Mouse (Mus musculus) heart, postnatal 0 days (tissue): Measurements from ENCODE around the gene Elfn2. TPM values are rescaled to one million over a fixed set of nuclear protein-coding genes. Genes with fewer than 3 reads are reported as not detected.

Experiments used
- ATAC-seq: fragments of 200-750 bp; cut with Nextera tagmentation; 2 replicates; pipeline ENCODE4 v1.8.0; 2017; ENCODE audit warnings: low read depth, moderate number of reproducible peaks, moderate library complexity; ENCODE audit not compliant: insufficient read depth
- DNase-seq: peaks from one replicate; pipeline ENCODE4 v3.0.0-alpha.2; 2016; ENCODE audit warnings: low spot score
- H3K27ac ChIP-seq: fragments of 300-500 bp; sonication (generic); 2 replicates; pipeline ENCODE4 v1.5.1; 2014; ENCODE audit warnings: low read depth, mild to moderate bottlenecking
- H3K27me3 ChIP-seq: fragments of 300-500 bp; sonication (generic); 2 replicates; pipeline ENCODE4 v1.6.1; 2014; ENCODE audit warnings: low read length, mixed read lengths; ENCODE audit not compliant: control insufficient read depth, insufficient read depth
- H3K36me3 ChIP-seq: fragments of 300-500 bp; sonication (generic); replicated peaks from 2 replicates; pipeline ENCODE4 v1.6.1; 2014; ENCODE audit warnings: low read length, mixed read lengths; ENCODE audit not compliant: control insufficient read depth, insufficient read depth
- H3K4me1 ChIP-seq: fragments of 300-500 bp; sonication (generic); 2 replicates; pipeline ENCODE4 v1.6.1; 2014; ENCODE audit warnings: antibody characterized with exemption; ENCODE audit not compliant: control insufficient read depth, insufficient read depth
- H3K4me2 ChIP-seq: fragments of 300-500 bp; sonication (generic); 2 replicates; pipeline ENCODE4 v1.6.1; 2014; ENCODE audit warnings: low read depth, mild to moderate bottlenecking, low read length, moderate library complexity
- H3K4me3 ChIP-seq: fragments of 300-500 bp; sonication (generic); 2 replicates; pipeline ENCODE4 v1.5.1; 2014; ENCODE audit warnings: low read depth, low read length
- H3K9ac ChIP-seq: fragments of 300-500 bp; sonication (generic); replicated peaks from 2 replicates; pipeline ENCODE4 v1.6.1; 2014; ENCODE audit warnings: low read depth, low read length, mixed read lengths
- H3K9me3 ChIP-seq: fragments of 300-500 bp; sonication (generic); replicated peaks from 2 replicates; pipeline ENCODE4 v1.6.1; 2016; ENCODE audit warnings: low read length; ENCODE audit not compliant: control insufficient read depth
- CTCF ChIP-seq: IDR thresholded peaks from 2 replicates; pipeline ENCODE4 v1.5.1; 2016; ENCODE audit warnings: antibody characterized with exemption, control low read depth, low read depth
- EP300 ChIP-seq: IDR thresholded peaks from 2 replicates; pipeline ENCODE4 v1.6.1; 2016; ENCODE audit warnings: antibody characterized with exemption, low read depth
- WGBS: fragments of 180-500 bp; shearing (Covaris S2); extraction: QIAGEN DNeasy Blood & Tissue Kit; methylation state at CpG from one replicate; pipeline ENCODE4 v1.1.7; 2014; 5-methylcytosine and 5-hydroxymethylcytosine counted together
- polyA plus RNA-seq: library from polyadenylated mRNA; unstranded; fragments of >200 nt; fragmentation: Nextera tagmentation; extraction: Ambion mirVana; gene quantifications from 2 replicates; pipeline ENCODE4 v1.2.1, GENCODE M21; 2015
- total RNA-seq: library from RNA; depleted of rRNA; stranded (reverse); fragments of >200 nt; gene quantifications from 2 replicates; pipeline ENCODE4 v1.2.3, GENCODE M21; 2014; ENCODE audit warnings: low replicate concordance

Elfn2 gene
- total and polyA plus RNA-seq, 2 experiments from 2014 or later, result 0.11 to 0.19 TPM

DNA sequence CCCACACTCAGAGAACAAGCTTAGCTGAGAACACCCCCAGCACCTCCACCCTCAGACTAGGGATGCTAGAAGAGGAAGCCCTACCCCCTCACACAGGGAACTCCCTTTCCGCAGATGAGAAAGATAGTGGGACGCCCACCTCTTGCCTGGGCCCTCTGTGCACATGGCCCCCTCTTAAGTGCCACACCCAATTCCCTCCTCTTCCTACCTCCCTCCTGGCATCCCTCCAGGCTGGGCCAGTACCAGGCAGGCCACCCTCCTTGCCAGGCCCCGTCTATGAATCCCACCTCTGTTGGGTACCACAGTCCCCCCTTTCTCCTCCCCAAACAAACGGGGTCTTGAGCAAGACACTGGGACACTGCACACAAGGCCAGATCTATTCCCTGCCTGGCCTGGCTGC is 13.7 kb downstream of the Elfn2 start:
- H3K4me3 ChIP-seq, result no peak overlapping the region
- DNase-seq (no peak), ATAC-seq (no peak)
- no peaks in the 10 kb centered on the region for H3K9me3 ChIP-seq
- no peaks in the 10 kb centered on the region for H3K36me3 ChIP-seq
- H3K9ac ChIP-seq, result no peak overlapping the region
- TF ChIP-seq CTCF (no peak), EP300 (no peak)
- peaks cover 2% of the 10 kb centered on the region; the same call in 1 of the 2 replicates for H3K27me3 ChIP-seq
- no peak overlapping the region for H3K4me2 ChIP-seq
- 0 out of 2 replicates have a peak, but pooled peaks cover 3% of the 10 kb centered on the region for H3K4me1 ChIP-seq
- WGBS, result 54% methylated on average over 4 of the region's 4 CpGs
- H3K27ac ChIP-seq, result no peak overlapping the region

DNA sequence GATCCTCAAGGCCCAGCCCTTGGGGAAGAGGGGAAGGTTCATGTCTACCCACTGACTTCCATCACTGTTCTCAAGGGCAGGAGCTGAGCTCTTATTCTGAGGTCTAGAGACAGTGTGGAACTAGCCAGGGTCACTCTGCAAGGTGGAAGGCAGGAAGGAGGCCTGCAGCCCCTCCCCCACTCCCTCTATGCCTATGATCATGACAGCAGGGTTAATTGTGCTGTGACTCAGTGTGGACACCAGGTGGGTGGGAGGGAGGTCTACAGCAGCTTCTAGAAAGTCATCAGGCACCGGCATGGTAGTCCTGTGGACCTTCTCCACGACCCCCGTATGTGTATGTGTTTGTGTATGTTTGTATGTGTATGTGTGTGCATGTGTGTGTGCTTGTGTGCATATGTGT is 14.6 kb downstream of the Elfn2 start:
- H3K27me3 ChIP-seq, result peaks cover 1% of the 10 kb centered on the region; the same call in 1 of the 2 replicates
- H3K36me3 ChIP-seq, result no peaks in the 10 kb centered on the region
- 0 out of 2 replicates have a peak, but pooled peaks cover 3% of the 10 kb centered on the region for H3K4me1 ChIP-seq
- ATAC-seq (no peak), DNase-seq (no peak)
- no peaks in the 10 kb centered on the region for H3K9me3 ChIP-seq
- no peak overlapping the region for H3K4me2 ChIP-seq
- TF ChIP-seq CTCF (no peak), EP300 (no peak)
- 80% methylated on average over 3 of the region's 3 CpGs for WGBS
- no peak overlapping the region for H3K4me3 ChIP-seq
- H3K9ac ChIP-seq, result no peak overlapping the region
- no peak overlapping the region for H3K27ac ChIP-seq

DNA sequence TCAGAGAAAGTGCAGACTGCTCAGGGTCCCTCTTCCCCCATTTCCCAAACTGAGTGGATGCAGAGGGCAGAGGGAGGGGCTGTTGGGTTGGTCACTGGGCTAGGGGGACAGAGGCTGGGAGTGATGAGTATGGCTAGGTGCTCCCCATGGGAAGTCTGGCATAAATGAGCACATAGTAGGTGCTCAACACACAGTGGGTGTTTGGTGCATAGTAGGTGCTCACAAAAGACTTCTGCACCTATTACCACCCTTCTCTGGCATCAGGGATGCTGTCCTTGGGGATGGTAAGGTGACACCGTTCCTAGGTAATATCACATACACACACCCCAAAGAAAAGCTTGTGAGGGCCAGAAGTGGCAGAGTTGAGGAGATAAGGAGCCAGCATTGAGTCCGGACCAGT is 18.2 kb downstream of the Elfn2 start:
- 45% methylated on average over 2 of the region's 2 CpGs for WGBS
- no peak overlapping the region for H3K9ac ChIP-seq
- no peak overlapping the region for H3K4me2 ChIP-seq
- no peak for DNase-seq
- H3K9me3 ChIP-seq, result no peaks in the 10 kb centered on the region
- no peaks in the 10 kb centered on the region for H3K36me3 ChIP-seq
- no peak overlapping the region for H3K27ac ChIP-seq
- TF ChIP-seq EP300 (no peak), CTCF (no peak)
- no peak overlapping the region for H3K4me3 ChIP-seq
- no peak for ATAC-seq
- peaks cover 17% of the 10 kb centered on the region; the same call in 1 of the 2 replicates for H3K27me3 ChIP-seq
- H3K4me1 ChIP-seq, result no peaks in the 10 kb centered on the region

DNA sequence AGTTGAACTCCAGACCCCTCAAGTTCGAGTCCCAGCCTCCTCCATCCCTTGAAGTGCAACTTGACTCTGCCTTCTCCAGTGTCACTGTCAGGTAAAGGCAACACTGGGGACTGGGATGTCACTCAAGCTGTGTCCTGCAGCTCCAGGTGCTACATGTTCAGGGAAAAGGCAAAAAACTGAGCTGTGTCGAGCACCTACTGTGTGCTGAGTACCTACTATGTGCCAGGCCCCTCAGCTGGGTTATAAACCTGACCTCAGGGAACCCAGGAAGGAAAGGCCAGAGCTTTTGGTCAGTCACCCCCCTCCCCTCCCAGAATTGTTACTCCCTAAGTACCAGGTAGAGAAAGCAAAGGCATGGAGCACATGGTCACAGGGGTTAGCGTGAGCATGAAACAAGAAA is 19.1 kb downstream of the Elfn2 start:
- peaks cover 17% of the 10 kb centered on the region; the same call in 1 of the 2 replicates for H3K27me3 ChIP-seq

DNA sequence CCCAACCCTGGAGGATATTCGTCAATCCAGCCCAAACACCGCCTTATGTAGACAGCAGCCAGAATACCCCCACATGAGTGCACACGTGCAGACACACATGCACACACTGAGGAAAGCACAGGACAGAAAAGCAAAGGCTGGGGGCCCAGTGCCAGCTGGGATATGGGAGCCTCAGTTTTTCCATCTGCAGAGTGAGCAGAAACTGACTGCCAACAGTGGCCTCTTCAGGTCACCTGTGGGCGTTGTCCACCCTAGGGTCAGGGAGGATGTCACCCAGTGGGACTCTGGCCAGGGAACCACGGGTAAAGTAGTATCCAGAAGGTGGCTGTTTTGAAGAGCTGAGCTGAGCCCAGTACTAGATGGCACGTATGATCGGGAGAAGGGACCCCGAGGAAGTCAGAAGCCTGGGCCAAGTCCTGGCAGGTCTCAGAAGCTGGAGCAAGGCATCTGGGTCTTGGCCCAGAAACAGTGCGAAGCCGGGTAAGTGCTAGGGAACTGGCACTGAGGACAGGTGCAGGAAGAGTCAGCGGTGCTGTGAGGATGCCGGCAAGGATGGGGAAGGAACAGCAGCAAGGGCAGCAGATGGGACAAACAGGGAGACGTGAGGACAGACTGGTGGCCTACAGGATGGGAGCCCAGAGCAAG is 20.0 kb downstream of the Elfn2 start:
- H3K27ac ChIP-seq, result no peak overlapping the region
- no peak overlapping the region for H3K4me3 ChIP-seq
- H3K36me3 ChIP-seq, result no peaks in the 10 kb centered on the region
- no peaks in the 10 kb centered on the region for H3K4me1 ChIP-seq
- no peak for TF ChIP-seq EP300
- no peak for TF ChIP-seq CTCF
- peaks cover 17% of the 10 kb centered on the region; the same call in 1 of the 2 replicates for H3K27me3 ChIP-seq
- H3K9me3 ChIP-seq, result no peaks in the 10 kb centered on the region
- no peak for ATAC-seq
- no peak for DNase-seq
- no peak overlapping the region for H3K9ac ChIP-seq
- H3K4me2 ChIP-seq, result no peak overlapping the region
- 74% methylated on average over 13 of the region's 13 CpGs for WGBS

More for the DNA sequence above, 19.1 kb downstream of the Elfn2 start:
- 65% methylated on average over 3 of the region's 3 CpGs for whole genome bisulfite sequencing
- H3K4me2 ChIP-seq, result no peak overlapping the region
- H3K9ac ChIP-seq, result no peak overlapping the region
- no peak overlapping the region for H3K27ac ChIP-seq
- H3K9me3 ChIP-seq, result no peaks in the 10 kb centered on the region
- TF ChIP-seq CTCF (no peak), EP300 (no peak)
- DNase-seq (no peak), ATAC-seq (no peak)
- no peaks in the 10 kb centered on the region for H3K4me1 ChIP-seq
- H3K36me3 ChIP-seq, result no peaks in the 10 kb centered on the region
- H3K4me3 ChIP-seq, result no peak overlapping the region

DNA sequence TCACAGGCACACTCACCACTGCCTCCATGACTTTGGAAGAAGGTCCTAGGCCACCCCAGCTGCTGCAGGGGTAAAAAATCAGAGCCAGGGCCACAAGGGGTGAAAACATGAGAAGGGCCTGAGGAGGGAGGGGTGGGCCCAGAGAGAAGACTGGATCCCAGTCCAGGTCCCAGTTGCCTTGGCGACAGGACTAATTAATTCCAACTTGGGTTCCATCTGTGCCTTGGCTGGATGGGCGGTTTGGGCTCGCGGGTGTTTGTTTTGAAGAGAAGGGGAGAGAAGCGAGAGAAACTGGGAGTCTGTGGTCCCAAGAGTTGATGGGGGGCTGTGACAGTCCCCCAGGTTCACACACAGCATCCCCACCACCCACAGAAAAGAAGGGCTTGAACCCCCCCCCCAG is 20.5 kb downstream of the Elfn2 start:
- ATAC-seq (no peak), DNase-seq (no peak)
- TF ChIP-seq EP300, result no peak
- TF ChIP-seq CTCF, result no peak
- H3K4me3 ChIP-seq, result no peak overlapping the region
- no peak overlapping the region for H3K9ac ChIP-seq
- WGBS, result 68% methylated on average over 5 of the region's 5 CpGs
- peaks cover 17% of the 10 kb centered on the region; the same call in 1 of the 2 replicates for H3K27me3 ChIP-seq
- no peaks in the 10 kb centered on the region for H3K36me3 ChIP-seq
- no peak overlapping the region for H3K27ac ChIP-seq
- no peaks in the 10 kb centered on the region for H3K9me3 ChIP-seq
- H3K4me2 ChIP-seq, result no peak overlapping the region
- H3K4me1 ChIP-seq, result no peaks in the 10 kb centered on the region
